Mouse (Mus musculus): ENCODE results near the gene Evl. TPM values are rescaled to one million over a fixed set of nuclear protein-coding genes. Genes with fewer than 3 reads are reported as not detected.
A peak's percentile ranks its signal among the peaks of the same experiment; 100 is the strongest.

Evl gene
- total and polyA plus RNA-seq, 2 experiments from 2014 or later, result 178 to 231 TPM

- Histone ChIP-seq H3K27ac (no peak overlapping the region), H3K36me3 (ENCODE audit: insufficient read depth, low read length) (peaks cover 22% of the 10 kb centered on the region), H3K27me3 (ENCODE audit: insufficient read depth, low read length) (no peaks in the 10 kb centered on the region), H3K4me3 (ENCODE audit: low read length) (no peak overlapping the region), H3K4me2 (ENCODE audit: low read depth, low read length) (no peak overlapping the region), H3K9me3 (ENCODE audit: low read length) (no peaks in the 10 kb centered on the region), H3K9ac (replicated peaks; ENCODE audit: low read length) (no peak overlapping the region), H3K4me1 (ENCODE audit: insufficient read depth, low read length) (no peaks in the 10 kb centered on the region)
- peak; percentile 87 for TF ChIP-seq CTCF (IDR thresholded peaks at IDR 0.05; ENCODE audit: low read depth)
- peak; percentile 75; the same call in 1 of the 2 replicates for ATAC-seq
- DNase-seq (ENCODE audit: low spot score), result peak; percentile 77
- WGBS, result 51% methylated on average over 8 of the region's 8 CpGs
Observed at GRCm38 (mm10) chr12:108529214-108529613, 25.3 kb upstream of the Evl start.

GRCm38 (mm10) chr12:108534484-108534883 lies 20.0 kb upstream of the Evl start:
- H3K36me3 ChIP-seq (ENCODE audit: insufficient read depth, low read length), result peaks cover 26% of the 10 kb centered on the region
- H3K9ac ChIP-seq (replicated peaks; ENCODE audit: low read length), result no peak overlapping the region
- no peak overlapping the region for H3K4me3 ChIP-seq (ENCODE audit: low read length)
- H3K4me1 ChIP-seq (ENCODE audit: insufficient read depth, low read length), result no peaks in the 10 kb centered on the region
- no peak for TF ChIP-seq CTCF (IDR thresholded peaks at IDR 0.05; ENCODE audit: low read depth)
- 92% methylated on average over 11 of the region's 11 CpGs for WGBS
- no peak overlapping the region for H3K4me2 ChIP-seq (ENCODE audit: low read depth, low read length)
- no peaks in the 10 kb centered on the region for H3K27me3 ChIP-seq (ENCODE audit: insufficient read depth, low read length)
- H3K9me3 ChIP-seq (ENCODE audit: low read length), result no peaks in the 10 kb centered on the region
- ATAC-seq (no peak), DNase-seq (ENCODE audit: low spot score) (no peak)
- H3K27ac ChIP-seq, result no peak overlapping the region

DNA sequence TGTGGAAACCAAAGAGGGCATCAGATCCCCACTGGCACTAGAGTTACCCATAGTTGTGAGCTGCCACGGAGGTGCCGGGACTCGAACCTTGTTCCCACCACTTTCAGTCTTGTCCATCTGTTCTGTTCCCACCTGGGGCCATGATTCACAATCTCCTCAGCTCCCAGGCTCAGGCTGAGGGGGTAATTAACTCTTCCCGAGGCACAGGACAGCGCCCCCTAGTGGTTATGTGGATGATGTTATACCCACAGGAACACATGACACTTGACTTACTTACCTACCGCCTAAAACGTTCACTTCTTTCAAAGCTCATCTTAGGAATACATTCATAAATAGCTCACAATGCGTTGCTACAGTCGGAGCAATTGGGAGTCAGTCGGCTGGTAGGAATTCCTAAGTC lies 18.1 kb upstream of the Evl start:
- ATAC-seq, result no peak
- H3K36me3 ChIP-seq (ENCODE audit: insufficient read depth, low read length), result peaks cover 18% of the 10 kb centered on the region; the same call in 1 of the 2 replicates

GRCm38 (mm10) chr12:108541088-108541487 lies 13.4 kb upstream of the Evl start:
- ATAC-seq (peak; percentile 63), DNase-seq (ENCODE audit: low spot score) (peak; percentile 84)
- no peaks in the 10 kb centered on the region for H3K9me3 ChIP-seq (ENCODE audit: low read length)
- H3K27ac ChIP-seq, result no peak overlapping the region
- H3K9ac ChIP-seq (replicated peaks; ENCODE audit: low read length), result no peak overlapping the region
- H3K4me2 ChIP-seq (ENCODE audit: low read depth, low read length), result no peak overlapping the region
- TF ChIP-seq CTCF (IDR thresholded peaks at IDR 0.05; ENCODE audit: low read depth), result peak; percentile 88
- no peaks in the 10 kb centered on the region for H3K4me1 ChIP-seq (ENCODE audit: insufficient read depth, low read length)
- WGBS, result 34% methylated on average over 6 of the region's 6 CpGs
- H3K36me3 ChIP-seq (ENCODE audit: insufficient read depth, low read length), result peaks cover 18% of the 10 kb centered on the region; the same call in 1 of the 2 replicates
- no peak overlapping the region for H3K4me3 ChIP-seq (ENCODE audit: low read length)
- H3K27me3 ChIP-seq (ENCODE audit: insufficient read depth, low read length), result no peaks in the 10 kb centered on the region

More for the DNA sequence above, 18.1 kb upstream of the Evl start:
- peak; percentile 26 for DNase-seq (ENCODE audit: low spot score)
- H3K4me3 ChIP-seq (ENCODE audit: low read length), result no peak overlapping the region
- 72% methylated on average over 10 of the region's 10 CpGs for WGBS
- no peaks in the 10 kb centered on the region for H3K27me3 ChIP-seq (ENCODE audit: insufficient read depth, low read length)
- H3K9me3 ChIP-seq (ENCODE audit: low read length), result no peaks in the 10 kb centered on the region
- no peaks in the 10 kb centered on the region for H3K4me1 ChIP-seq (ENCODE audit: insufficient read depth, low read length)
- H3K4me2 ChIP-seq (ENCODE audit: low read depth, low read length), result no peak overlapping the region
- H3K9ac ChIP-seq (replicated peaks; ENCODE audit: low read length), result no peak overlapping the region
- peak; percentile 71 for TF ChIP-seq CTCF (IDR thresholded peaks at IDR 0.05; ENCODE audit: low read depth)
- no peak overlapping the region for H3K27ac ChIP-seq

DNA sequence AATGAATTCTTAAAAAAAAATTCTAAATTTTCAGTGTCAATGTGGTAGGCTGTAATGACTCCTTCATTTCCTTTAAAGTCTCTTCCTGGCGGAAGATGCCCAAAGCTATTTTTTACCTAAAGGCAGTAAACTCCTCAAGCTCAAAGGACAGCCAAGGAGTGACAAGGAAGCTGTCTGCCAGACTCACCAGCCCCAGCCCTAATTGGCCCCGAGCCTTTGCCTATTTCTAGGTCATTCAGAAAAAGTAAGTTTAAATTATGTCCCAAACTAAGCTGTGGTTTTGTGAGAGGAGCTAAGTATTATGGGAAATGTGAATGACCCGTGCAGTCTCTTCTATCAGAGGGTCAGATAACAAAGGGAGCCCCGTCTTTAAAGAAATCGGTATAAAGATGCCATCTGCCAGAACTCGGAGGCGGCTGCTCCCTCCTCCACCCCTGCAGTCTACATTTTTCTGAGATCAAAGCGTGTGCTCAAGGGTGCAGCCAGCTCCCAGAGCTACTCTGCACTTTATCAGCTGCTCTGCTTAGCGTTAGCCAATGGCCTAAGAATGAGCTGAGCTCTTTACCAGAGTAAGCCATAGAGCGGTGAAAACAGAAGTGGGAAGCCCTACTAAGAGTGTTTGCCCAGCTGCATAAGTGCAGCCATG lies 7.9 kb upstream of the Evl start:
- Histone ChIP-seq H3K27ac (no peak overlapping the region), H3K4me3 (ENCODE audit: low read length) (no peak overlapping the region), H3K9me3 (ENCODE audit: low read length) (no peaks in the 10 kb centered on the region), H3K9ac (replicated peaks; ENCODE audit: low read length) (no peak overlapping the region), H3K36me3 (ENCODE audit: insufficient read depth, low read length) (no peaks in the 10 kb centered on the region), H3K4me2 (ENCODE audit: low read depth, low read length) (no peak overlapping the region), H3K4me1 (ENCODE audit: insufficient read depth, low read length) (no peaks in the 10 kb centered on the region), H3K27me3 (ENCODE audit: insufficient read depth, low read length) (no peaks in the 10 kb centered on the region)
- TF ChIP-seq CTCF (IDR thresholded peaks at IDR 0.05; ENCODE audit: low read depth), result no peak
- WGBS, result 16% methylated on average over 10 of the region's 10 CpGs
- DNase-seq (ENCODE audit: low spot score), result peak; percentile 26
- no peak for ATAC-seq

- Histone ChIP-seq H3K9ac (replicated peaks; ENCODE audit: low read length) (no peak overlapping the region), H3K4me2 (ENCODE audit: low read depth, low read length) (no peak overlapping the region), H3K36me3 (ENCODE audit: insufficient read depth, low read length) (no peaks in the 10 kb centered on the region), H3K27me3 (ENCODE audit: insufficient read depth, low read length) (no peaks in the 10 kb centered on the region), H3K27ac (no peak overlapping the region), H3K9me3 (ENCODE audit: low read length) (no peaks in the 10 kb centered on the region), H3K4me1 (ENCODE audit: insufficient read depth, low read length) (no peaks in the 10 kb centered on the region), H3K4me3 (ENCODE audit: low read length) (no peak overlapping the region)
- 76% methylated on average over 15 of the region's 15 CpGs for WGBS
- no peak for DNase-seq (ENCODE audit: low spot score)
- peak; percentile 34 for TF ChIP-seq CTCF (IDR thresholded peaks at IDR 0.05; ENCODE audit: low read depth)
- no peak for ATAC-seq
Observed at GRCm38 (mm10) chr12:108547251-108547875, 7.2 kb upstream of the Evl start.

DNA sequence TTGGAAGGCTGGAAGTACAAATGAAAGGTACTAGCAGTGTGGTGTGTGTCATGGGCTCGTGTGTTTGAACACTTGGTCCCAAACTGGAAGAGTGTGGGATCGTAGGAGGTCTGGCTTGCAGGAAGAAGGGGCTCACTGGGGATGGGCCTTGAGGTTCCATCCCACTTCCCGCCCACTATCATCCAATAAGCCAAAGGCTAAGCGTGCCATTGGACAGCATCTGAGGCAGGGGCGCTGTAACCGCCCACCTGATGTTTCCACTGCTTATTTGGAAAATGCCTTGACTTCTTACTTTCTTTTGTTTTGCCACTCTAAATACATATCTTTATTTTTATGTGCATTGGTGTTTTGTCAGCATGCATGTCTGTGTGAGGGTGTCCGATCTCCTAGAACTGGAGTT lies 2.8 kb upstream of the Evl start:
- no peak for TF ChIP-seq CTCF (IDR thresholded peaks at IDR 0.05; ENCODE audit: low read depth)
- ATAC-seq (no peak), DNase-seq (ENCODE audit: low spot score) (no peak)
- H3K36me3 ChIP-seq (ENCODE audit: insufficient read depth, low read length), result no peaks in the 10 kb centered on the region
- no peaks in the 10 kb centered on the region for H3K9me3 ChIP-seq (ENCODE audit: low read length)
- no peak overlapping the region for H3K27ac ChIP-seq
- no peak overlapping the region for H3K4me2 ChIP-seq (ENCODE audit: low read depth, low read length)
- 83% methylated on average over 7 of the region's 7 CpGs for WGBS
- H3K4me3 ChIP-seq (ENCODE audit: low read length), result no peak overlapping the region
- no peak overlapping the region for H3K9ac ChIP-seq (replicated peaks; ENCODE audit: low read length)
- no peaks in the 10 kb centered on the region for H3K27me3 ChIP-seq (ENCODE audit: insufficient read depth, low read length)
- peaks cover 13% of the 10 kb centered on the region for H3K4me1 ChIP-seq (ENCODE audit: insufficient read depth, low read length)

All from hindbrain, postnatal 0 days (tissue).